Mouse (Mus musculus) cerebellum, adult 9-10 months (tissue): ENCODE data around the gene Sec61a2.
A peak's percentile ranks its signal among the peaks of the same experiment; 100 is the strongest.

ENCODE experiments used
- DNase-seq: peaks from one replicate; pipeline ENCODE4 v3.0.0; 2022

Gene Sec61a2

DNA sequence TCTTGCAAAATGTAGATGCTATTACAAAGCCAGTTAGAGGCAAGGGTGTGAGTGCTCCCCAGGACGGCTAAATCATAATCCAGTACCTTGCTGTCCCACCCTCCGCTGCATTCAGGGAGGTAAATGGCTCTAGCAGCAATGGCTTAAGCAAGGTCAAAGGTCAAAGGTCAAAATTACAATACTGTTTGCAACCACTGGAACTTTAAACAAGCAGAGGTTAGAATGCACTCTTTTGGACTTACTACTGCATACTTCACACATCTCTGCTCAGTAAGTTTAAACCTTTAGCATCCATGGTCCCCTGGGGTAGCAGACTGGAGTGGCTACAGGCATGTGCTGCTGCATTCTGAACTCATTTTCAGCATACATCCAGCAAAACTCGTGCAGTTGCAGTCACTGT, 17.8 kb downstream of the Sec61a2 start:
- no peak for DNase-seq

DNA sequence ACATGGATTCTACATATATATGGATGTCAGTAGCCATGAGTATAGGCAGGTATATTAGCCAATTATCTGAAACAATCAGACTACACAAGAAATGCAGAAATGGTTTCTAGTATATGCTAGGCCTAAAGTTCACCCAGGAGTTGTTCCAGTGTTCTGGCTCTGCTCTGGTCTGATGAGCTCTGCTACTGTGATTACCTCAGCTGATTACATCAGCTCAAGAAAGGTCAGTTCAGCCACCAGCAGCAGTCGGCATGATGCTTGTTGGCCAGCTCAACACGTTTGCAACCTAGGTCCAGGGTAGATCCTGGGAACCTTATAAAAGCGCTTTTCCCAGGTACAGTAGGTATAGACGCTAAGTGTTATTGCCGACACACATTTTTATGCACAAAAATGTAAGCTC, 25.5 kb downstream of the Sec61a2 start:
- no peak for DNase-seq

DNA sequence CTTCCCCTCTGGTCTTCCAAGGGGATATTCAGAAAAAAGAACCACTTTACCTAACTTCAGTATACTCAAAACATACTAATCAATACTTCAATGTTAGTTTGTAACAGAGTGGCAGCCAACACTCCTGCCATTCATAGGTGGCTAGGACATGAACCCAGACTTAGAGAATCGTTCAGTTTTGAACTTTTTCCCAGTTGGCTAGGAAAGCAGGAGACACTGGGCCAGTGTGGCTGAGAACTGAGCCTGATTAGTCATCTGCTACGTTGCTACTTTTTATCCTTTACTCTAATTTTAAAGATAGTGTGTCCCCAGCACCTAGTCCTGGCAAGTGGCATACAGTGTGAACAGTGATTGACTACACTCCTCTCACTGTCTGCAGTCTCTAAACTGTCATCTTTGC, 27.6 kb downstream of the Sec61a2 start:
- no peak for DNase-seq

GRCm38 (mm10) chr2:5862834-5863233, 32.4 kb downstream of the Sec61a2 start, which contains the start of gene Gm13199:
TSS of gene Gm13199 (minus strand) at chr2:5862934.
- no peak for DNase-seq

GRCm38 (mm10) chr2:5851866-5852265, 43.4 kb downstream of the Sec61a2 start:
- no peak for DNase-seq

DNA sequence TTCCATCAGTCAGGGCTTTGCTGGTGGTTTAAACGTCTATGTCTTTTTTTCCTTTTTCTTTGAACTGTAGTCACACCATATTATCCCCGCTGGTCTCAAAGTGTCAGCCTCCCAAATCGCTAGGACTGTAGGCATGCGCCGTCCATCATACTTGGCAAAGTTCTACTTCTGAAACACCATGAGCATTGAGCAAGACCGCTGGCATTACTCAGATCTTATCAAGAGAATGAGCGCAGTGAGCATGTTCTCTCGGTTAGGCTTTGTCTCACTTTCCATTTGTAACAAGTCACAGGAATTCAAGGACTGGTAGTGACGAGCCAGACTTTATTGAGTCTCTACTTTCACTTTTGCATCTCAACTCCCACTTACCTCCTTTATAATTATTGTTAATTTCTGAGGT, 44.1 kb downstream of the Sec61a2 start:
- DNase-seq: no peak

DNA sequence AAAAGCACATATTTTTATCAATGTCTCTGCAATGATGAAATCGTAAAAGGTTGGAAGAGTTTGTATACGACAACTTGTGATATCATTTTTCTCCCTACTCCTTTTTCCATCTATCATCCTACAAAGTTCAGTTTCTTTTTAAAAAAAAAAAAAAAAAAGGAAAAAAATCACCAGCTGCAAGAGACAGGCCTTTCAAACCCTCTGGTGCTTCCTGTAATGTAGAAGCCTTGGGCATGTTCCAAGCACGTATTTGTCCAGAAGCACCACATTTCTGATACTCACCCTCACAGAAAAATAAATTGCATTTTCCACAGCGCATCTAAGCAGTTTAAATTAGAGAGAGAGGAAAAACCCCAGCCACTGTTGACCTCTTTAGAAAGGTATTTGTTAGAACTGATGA, 49.4 kb downstream of the Sec61a2 start:
- peak; percentile 32 for DNase-seq

DNA sequence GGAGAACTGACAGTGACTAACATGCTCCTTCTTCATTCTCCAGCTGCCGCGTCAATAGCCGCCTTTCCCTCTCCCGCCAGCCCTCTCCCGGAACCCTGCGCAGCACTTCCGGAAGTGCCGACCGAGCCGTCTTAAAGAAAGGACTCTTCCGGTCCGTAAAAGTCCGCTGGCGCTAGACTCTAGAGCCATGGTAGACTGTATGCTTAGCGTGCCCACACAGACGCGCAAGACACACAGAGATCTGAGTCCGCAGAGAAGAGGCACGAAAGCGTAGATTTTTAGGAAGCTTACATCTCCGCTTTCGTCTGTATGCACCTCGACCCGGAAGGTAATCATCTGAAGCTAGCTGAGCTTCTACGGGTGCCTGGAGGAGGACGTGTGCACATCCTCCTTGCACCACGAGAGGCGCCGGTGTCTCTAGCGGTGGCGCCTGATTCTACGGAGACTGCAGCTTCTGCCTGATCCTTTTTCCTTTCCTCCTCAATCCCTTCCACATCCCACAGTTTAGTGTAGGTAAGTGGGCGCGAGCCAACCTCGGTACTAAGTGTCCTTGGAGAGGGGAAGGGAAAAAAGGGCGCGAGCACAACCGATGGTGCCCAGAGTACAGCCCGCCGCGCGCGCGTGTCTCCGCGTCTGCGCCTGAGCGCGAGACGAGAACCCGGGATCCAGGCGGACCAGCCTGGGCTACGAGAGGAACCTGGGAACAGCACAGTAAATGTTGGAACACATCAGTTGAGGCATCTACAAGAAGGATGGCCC, 50.2 kb downstream of the Sec61a2 start, which contains the start of the genes Nudt5 and Cdc123:
Gene Nudt5, plus strand, starts transcription at position 147 of the 759 bp plus-strand sequence.
Gene Cdc123, minus strand, starts transcription at position 292 of the 759 bp plus-strand sequence.
- DNase-seq: peak; percentile 93

DNA sequence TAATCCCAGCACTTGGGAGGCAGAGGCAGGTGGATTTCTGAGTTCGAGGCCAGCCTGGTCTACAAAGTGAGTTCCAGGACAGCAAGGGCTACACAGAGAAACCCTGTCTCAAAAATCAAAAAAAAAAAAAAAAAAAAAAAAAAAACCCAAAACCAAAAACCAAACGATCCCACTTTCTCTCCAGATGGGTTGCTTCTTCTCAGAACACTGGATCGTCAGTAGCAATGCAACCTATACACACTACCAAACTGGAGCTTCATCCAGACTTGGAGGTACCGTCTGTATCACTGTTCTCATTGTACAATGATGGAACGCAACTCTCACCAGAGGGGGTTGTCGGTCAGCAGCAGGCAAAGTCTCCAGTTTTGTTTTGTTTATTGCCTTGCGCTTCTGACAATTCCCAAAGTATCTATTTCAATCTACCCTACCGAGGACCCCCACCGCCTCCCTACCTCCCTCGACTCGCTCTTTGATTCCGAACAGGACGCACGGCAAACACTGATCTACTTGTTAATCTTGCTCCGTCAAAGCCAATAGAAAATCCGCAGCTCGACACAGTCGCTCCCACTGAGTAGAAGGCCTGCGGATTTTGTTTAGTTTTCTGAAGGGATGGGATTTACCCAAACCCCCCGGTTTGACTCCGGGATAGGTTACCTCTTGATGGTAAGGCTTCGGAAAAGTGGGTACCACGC, 50.9 kb downstream of the Sec61a2 start:
- no peak for DNase-seq

GRCm38 (mm10) chr2:5840815-5841214, 54.4 kb downstream of the Sec61a2 start:
- no peak for DNase-seq

DNA sequence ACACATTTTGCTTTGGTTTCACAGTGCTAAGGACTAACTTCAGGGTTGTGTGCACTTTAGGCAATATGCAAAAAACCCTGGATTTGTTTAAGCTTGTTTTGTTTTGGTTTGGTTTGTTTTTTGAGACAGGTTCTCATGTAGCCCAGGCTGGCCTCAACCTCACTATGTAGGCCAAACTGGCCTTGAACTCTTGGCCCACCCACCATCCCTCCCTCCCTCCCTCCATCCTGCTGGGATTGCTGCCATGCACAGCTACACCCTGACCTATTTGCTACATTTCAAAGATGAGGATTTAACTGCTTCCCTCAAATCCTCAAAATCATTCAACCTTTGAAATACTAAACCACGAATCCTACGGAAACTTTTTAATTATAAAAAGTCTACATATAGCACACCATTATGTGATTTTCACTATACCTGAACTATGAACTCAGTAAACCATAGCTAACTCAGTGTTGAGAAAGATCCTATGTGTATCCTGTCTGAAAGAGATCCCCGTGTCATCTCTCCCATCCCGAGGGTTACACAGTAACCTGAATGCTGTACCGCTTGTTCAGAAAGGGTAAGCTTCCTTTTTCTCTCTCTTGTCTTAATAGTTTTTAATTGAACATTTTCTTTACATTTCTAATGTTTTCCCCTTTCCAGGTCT, 69.8 kb downstream of the Sec61a2 start:
- no peak for DNase-seq

DNA sequence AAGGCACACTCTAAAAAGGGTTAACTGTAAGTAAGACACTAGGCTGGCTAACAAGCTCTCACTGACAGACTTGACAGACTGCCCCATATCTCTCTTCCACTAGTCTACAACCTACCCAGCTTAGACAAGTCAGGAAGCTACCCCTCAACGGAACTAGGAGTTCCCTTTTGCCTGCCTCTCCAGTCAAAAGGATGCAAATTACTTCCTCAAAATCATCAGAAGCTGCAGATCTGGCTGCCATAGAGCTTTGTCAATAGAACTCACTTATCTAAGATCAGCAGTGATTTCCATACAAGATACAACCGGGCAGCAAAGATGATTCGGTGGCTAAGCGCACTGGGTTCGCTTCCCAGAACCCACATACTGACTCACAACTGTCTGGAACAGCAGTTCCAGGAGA, 70.5 kb downstream of the Sec61a2 start:
- no peak for DNase-seq

GRCm38 (mm10) chr2:5824213-5824612, 71.0 kb downstream of the Sec61a2 start:
- DNase-seq: no peak

GRCm38 (mm10) chr2:5822449-5822848, 72.8 kb downstream of the Sec61a2 start:
- DNase-seq: no peak

GRCm38 (mm10) chr2:5821264-5821663, 74.0 kb downstream of the Sec61a2 start:
- DNase-seq: no peak
